Mouse (Mus musculus) heart, adult 2 months (tissue): ENCODE measurements around the gene Plod1. TPM values are rescaled to one million over a fixed set of nuclear protein-coding genes. Genes with fewer than 3 reads are reported as not detected.

Experiments used
- DNase-seq, 2 experiments: peaks; one replicate each; pipeline ENCODE4 v3.0.0; 2021
- H3K27ac ChIP-seq: fragments of 200-600 bp; 2 replicates; pipeline ENCODE4 v1.8.1; 2022
- H3K27me3 ChIP-seq: fragments of 200-500 bp; 2 replicates; pipeline ENCODE4 v1.6.1; 2012; ENCODE audit warnings: mild to moderate bottlenecking, low read length, inconsistent platforms, mixed read lengths; ENCODE audit not compliant: control insufficient read depth, insufficient read depth
- H3K36me3 ChIP-seq: fragments of 200-500 bp; 2 replicates; pipeline ENCODE4 v1.6.1; 2012; ENCODE audit warnings: low read length, inconsistent platforms; ENCODE audit not compliant: control insufficient read depth, insufficient read depth
- H3K4me1 ChIP-seq: fragments of 200-500 bp; 2 replicates; pipeline ENCODE4 v1.6.1; 2011; ENCODE audit warnings: low read length; ENCODE audit not compliant: control insufficient read depth, insufficient read depth
- H3K4me3 ChIP-seq: fragments of 200-600 bp; 2 replicates; pipeline ENCODE4 v1.8.1; 2022
- H3K79me2 ChIP-seq: fragments of 200-500 bp; replicated peaks from 2 replicates; pipeline ENCODE4 v1.6.1; 2012; ENCODE audit warnings: mild to moderate bottlenecking, inconsistent platforms, low read length, moderate library complexity, mixed read lengths; ENCODE audit not compliant: control insufficient read depth, insufficient read depth
- H3K9ac ChIP-seq: fragments of 200-500 bp; 2 replicates; pipeline ENCODE4 v1.6.1; 2012; ENCODE audit warnings: low read depth, mild to moderate bottlenecking, control low read depth, inconsistent platforms, low read length, mixed read lengths
- CTCF ChIP-seq: fragments of 200-600 bp; IDR thresholded peaks from 2 replicates; pipeline ENCODE4 v1.8.1; 2022; ENCODE audit warnings: antibody characterized with exemption, mild to moderate bottlenecking, moderate library complexity
- EP300 ChIP-seq: fragments of 200-500 bp; IDR thresholded peaks from 2 replicates; pipeline ENCODE4 v1.6.1; 2011; ENCODE audit warnings: low read depth, low read length, control low read depth; ENCODE audit not compliant: insufficient read depth
- POLR2A ChIP-seq: fragments of 200-500 bp; IDR thresholded peaks from 2 replicates; pipeline ENCODE4 v1.6.1; 2011; ENCODE audit warnings: mild to moderate bottlenecking, low read depth, low read length, control low read depth; ENCODE audit not compliant: insufficient read depth
- WGBS: fragments of 180-500 bp; shearing (Covaris S2); methylation state at CpG from one replicate; pipeline ENCODE4 v1.1.7; 2018; 5-methylcytosine and 5-hydroxymethylcytosine counted together
- intact Hi-C: fragments of 180-260 bp; cut with DNase I; formaldehyde crosslinking; loops from one replicate; pipeline ENCODE4 v1.15.1; 2025
- polyA plus RNA-seq: library from polyadenylated mRNA; depleted of rRNA; stranded (reverse); fragments of >200 nt; gene quantifications from 2 replicates; pipeline ENCODE4 v1.2.3, GENCODE M21; 2012
- total RNA-seq, 2 experiments: library from RNA; stranded (reverse); gene quantifications; 2 replicates each; pipeline ENCODE4 v1.2.3; 2021

Plod1 gene
- total and polyA plus RNA-seq, 3 experiments: 62.4 to 88.6 (median 65.8) TPM

DNA sequence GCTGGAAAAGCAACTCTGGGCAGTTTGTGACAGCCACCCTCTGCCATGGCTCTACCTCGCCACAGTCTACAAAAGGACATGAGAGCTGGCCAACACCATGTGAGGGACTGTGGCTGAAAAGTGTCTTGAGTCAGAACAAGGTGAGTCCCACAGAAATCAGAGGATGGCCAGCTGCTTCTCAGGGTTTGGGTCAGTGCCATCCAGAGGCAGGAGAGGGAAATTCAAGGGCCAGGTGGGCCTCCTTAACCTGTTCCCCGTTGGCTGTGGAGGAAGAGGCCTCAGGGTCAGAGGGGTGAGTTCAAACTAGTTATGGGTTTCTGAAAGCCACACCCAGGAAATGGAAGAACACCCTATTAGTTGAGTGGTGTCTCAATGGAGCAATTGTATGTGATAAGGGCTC, 57.1 kb downstream of the Plod1 start:
- TF ChIP-seq POLR2A: no peak
- TF ChIP-seq CTCF: no peak
- TF ChIP-seq EP300: no peak
- Histone ChIP-seq H3K4me1 (no peaks in the 10 kb centered on the region; the same call in none of the 2 replicates), H3K27me3 (no peaks in the 10 kb centered on the region), H3K27ac (no peak overlapping the region), H3K36me3 (peaks cover 8% of the 10 kb centered on the region; the same call in 1 of the 2 replicates), H3K4me3 (no peak overlapping the region), H3K9ac (no peak overlapping the region), H3K79me2 (peaks cover 3% of the 10 kb centered on the region)
- 41% methylated on average over 2 of the region's 2 CpGs for WGBS
- no peak for DNase-seq
- intact Hi-C loops: no loop called here

GRCm38 (mm10) chr4:147878537-147878936, 58.0 kb downstream of the Plod1 start:
- Histone ChIP-seq H3K79me2 (peaks cover 3% of the 10 kb centered on the region), H3K4me3 (no peak overlapping the region), H3K27ac (no peak overlapping the region), H3K4me1 (no peaks in the 10 kb centered on the region; the same call in none of the 2 replicates), H3K9ac (no peak overlapping the region), H3K27me3 (no peaks in the 10 kb centered on the region), H3K36me3 (peaks cover 8% of the 10 kb centered on the region; the same call in 1 of the 2 replicates)
- DNase-seq: no peak
- intact Hi-C loops: no loop called here
- TF ChIP-seq CTCF: no peak
- WGBS: 97% methylated on average over 9 of the region's 9 CpGs

- intact Hi-C loops: no loop called here
- Histone ChIP-seq H3K9ac (no peak overlapping the region), H3K4me1 (peaks cover 3% of the 10 kb centered on the region), H3K27me3 (no peaks in the 10 kb centered on the region), H3K4me3 (no peak overlapping the region), H3K79me2 (peaks cover 7% of the 10 kb centered on the region), H3K27ac (no peak overlapping the region), H3K36me3 (peaks cover 5% of the 10 kb centered on the region; the same call in 1 of the 2 replicates)
- WGBS: 65% methylated on average over 4 of the region's 4 CpGs
- peak in 1 of 2 experiments; percentile 13 for DNase-seq
- TF ChIP-seq POLR2A (no peak), EP300 (no peak), CTCF (no peak)
Measured at GRCm38 (mm10) chr4:147875852-147876575, 60.6 kb downstream of the Plod1 start.

- Histone ChIP-seq H3K9ac (peak overlapping the region; percentile 65), H3K27ac (peak overlapping the region; percentile 51), H3K79me2 (0 out of 2 replicates have a peak, but pooled peaks cover 4% of the 10 kb centered on the region), H3K4me1 (peaks cover 11% of the 10 kb centered on the region), H3K27me3 (no peaks in the 10 kb centered on the region), H3K36me3 (peaks cover 3% of the 10 kb centered on the region; the same call in 1 of the 2 replicates), H3K4me3 (peak overlapping the region; percentile 80)
- intact Hi-C loops: loop anchor here (5.0 kb wide), 2 partner anchors 33 to 68 kb away; partner anchors contain the start of genes Mfn2 and Plod1
- TF ChIP-seq CTCF (no peak), POLR2A (no peak), EP300 (no peak)
- WGBS: 2% methylated on average over 5 of the region's 5 CpGs
- no peak for DNase-seq
Measured at GRCm38 (mm10) chr4:147869238-147869637, 67.3 kb downstream of the Plod1 start.

GRCm38 (mm10) chr4:147868450-147869031, 68.0 kb downstream of the Plod1 start, which contains the start of the genes Miip and Fv1:
Gene Miip, minus strand, starts transcription at chr4:147868816.
Gene Fv1, plus strand, starts transcription at chr4:147868979.
- H3K79me2 ChIP-seq: 0 out of 2 replicates have a peak, but pooled peaks cover 4% of the 10 kb centered on the region
- intact Hi-C loops: loop anchor here (5.0 kb wide), 2 partner anchors 34 to 69 kb away; partner anchors contain the start of genes Mfn2 and Plod1
- TF ChIP-seq CTCF (peak; percentile 27), EP300 (0 out of 2 replicates have a peak, but pooled peaks have one; percentile 21), POLR2A (peak; percentile 62)
- under 1% methylated on average over 30 of the region's 30 CpGs for WGBS
- H3K9ac ChIP-seq: peak within 1 kb of the TSS; percentile 80
- H3K36me3 ChIP-seq: peaks cover 3% of the 10 kb centered on the region; the same call in 1 of the 2 replicates
- DNase-seq: peak; percentile 91 to 97
- peaks cover 11% of the 10 kb centered on the region for H3K4me1 ChIP-seq
- no peaks in the 10 kb centered on the region for H3K27me3 ChIP-seq
- H3K4me3 ChIP-seq: peak within 1 kb of the TSS; percentile 80
- H3K27ac ChIP-seq: peak within 1 kb of the TSS; percentile 51
